Mouse (Mus musculus): Measurements from ENCODE around the gene Frem1. TPM values are rescaled to one million over a fixed set of nuclear protein-coding genes. Genes with fewer than 3 reads are reported as not detected.
A peak's percentile ranks its signal among the peaks of the same experiment; 100 is the strongest.

Gene Frem1
- polyA plus RNA-seq, 1 experiment from 2014 or later: 14.3 TPM

DNA sequence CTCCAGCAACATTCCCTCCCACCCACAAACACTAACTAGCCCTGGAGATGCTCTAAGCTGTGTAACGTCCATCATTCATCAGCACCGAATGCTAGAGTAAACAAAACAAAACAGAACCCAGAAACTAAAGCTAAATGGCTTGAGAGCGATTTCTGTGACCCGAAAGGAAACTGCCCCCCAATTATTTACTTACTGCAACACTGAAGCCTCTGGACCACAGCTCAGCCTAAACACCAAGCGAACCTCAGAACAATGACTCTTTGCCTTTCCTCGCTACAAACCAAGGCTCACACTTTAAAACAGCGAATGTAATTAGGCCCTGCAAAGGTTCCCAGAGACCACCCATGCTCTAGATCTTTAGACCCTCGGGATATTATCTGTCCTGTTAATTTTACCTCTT, 963 bp downstream of the Frem1 start:
- H3K36me3 ChIP-seq (ENCODE audit: insufficient read depth, low read length): no peaks in the 10 kb centered on the region
- ATAC-seq: no peak
- H3K27ac ChIP-seq (ENCODE audit: low read length): peak overlapping the region; percentile 78
- H3K27me3 ChIP-seq (replicated peaks; ENCODE audit: insufficient read depth, low read length): no peaks in the 10 kb centered on the region
- H3K4me2 ChIP-seq (replicated peaks; ENCODE audit: low read depth, low read length): peak overlapping the region; percentile 48
- no peak for DNase-seq (ENCODE audit: low spot score)
- no peaks in the 10 kb centered on the region for H3K9me3 ChIP-seq (ENCODE audit: low read length)
- 19% methylated on average over 8 of the region's 8 CpGs for WGBS
- 0 out of 2 replicates have a peak overlapping the region, but pooled peaks have one; percentile 42 for H3K9ac ChIP-seq (replicated peaks; ENCODE audit: low read depth)
- peak overlapping the region; percentile 33 for H3K4me3 ChIP-seq (ENCODE audit: low read depth, low read length)
- TF ChIP-seq EP300 (IDR thresholded peaks at IDR 0.05) (no peak), CTCF (IDR thresholded peaks at IDR 0.05) (no peak)
- no peaks in the 10 kb centered on the region for H3K4me1 ChIP-seq (ENCODE audit: insufficient read depth, low read depth, low read length)

DNA sequence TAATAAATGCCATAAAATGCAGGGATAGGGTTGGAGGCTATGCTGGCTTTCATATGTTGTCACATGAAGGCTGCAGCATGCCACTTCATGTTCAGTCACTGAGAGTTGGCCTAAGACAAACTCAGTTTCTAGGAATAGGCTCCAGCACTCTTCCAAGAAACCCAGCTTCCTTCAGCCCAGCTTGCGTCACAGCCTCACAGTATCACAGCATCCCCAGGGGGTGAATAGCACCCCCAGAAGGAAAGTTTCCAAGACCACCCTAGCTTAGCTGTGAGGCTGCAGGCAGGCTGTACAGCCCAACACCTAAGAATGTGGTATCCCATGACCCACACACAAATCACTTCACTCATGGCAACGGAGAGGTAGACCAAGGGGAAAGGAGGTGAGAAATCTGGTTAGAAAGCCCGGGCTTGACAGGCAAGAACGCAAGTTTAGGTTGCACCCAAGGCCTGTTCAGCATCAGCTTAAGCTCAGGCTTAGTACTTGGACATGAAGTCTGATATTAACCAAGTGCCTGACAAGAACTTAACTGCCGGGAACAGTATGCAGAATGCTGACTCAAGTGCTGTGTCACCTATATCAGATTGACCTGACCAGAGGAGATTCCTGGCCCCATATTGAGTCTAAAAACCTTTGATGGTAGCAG, 1.9 kb downstream of the Frem1 start:
- H3K4me2 ChIP-seq (replicated peaks; ENCODE audit: low read depth, low read length): peak overlapping the region; percentile 48
- peak overlapping the region; percentile 78 for H3K27ac ChIP-seq (ENCODE audit: low read length)
- no peaks in the 10 kb centered on the region for H3K27me3 ChIP-seq (replicated peaks; ENCODE audit: insufficient read depth, low read length)
- ATAC-seq: peak; percentile 57
- H3K4me1 ChIP-seq (ENCODE audit: insufficient read depth, low read depth, low read length): no peaks in the 10 kb centered on the region
- peak; percentile 69 for DNase-seq (ENCODE audit: low spot score)
- H3K9me3 ChIP-seq (ENCODE audit: low read length): no peaks in the 10 kb centered on the region
- H3K36me3 ChIP-seq (ENCODE audit: insufficient read depth, low read length): no peaks in the 10 kb centered on the region
- TF ChIP-seq EP300 (IDR thresholded peaks at IDR 0.05) (peak; percentile 41; the same call in 1 of the 2 replicates), CTCF (IDR thresholded peaks at IDR 0.05) (0 out of 2 replicates have a peak, but pooled peaks have one; percentile 7)
- peak overlapping the region; percentile 33 for H3K4me3 ChIP-seq (ENCODE audit: low read depth, low read length)
- WGBS: 49% methylated on average over 5 of the region's 5 CpGs
- H3K9ac ChIP-seq (replicated peaks; ENCODE audit: low read depth): no peak overlapping the region

DNA sequence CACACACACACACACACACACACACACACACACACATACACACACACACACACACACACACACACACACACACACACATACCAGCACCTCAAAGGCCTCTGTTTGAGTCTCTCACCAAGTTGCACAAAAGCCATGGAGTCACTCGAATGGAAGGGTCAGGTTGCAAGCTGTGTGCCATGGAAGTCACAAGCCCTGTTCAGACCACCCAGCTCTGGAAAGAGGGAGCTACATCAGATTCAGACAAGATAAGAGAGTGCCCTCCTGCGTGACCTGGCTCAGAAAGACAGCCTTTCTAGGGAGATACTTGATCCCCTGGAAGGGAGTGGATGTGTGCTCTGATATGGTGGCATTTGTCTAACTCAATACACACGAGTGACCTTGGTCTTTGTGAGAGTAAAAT, 2.9 kb downstream of the Frem1 start:
- H3K4me1 ChIP-seq (ENCODE audit: insufficient read depth, low read depth, low read length): no peaks in the 10 kb centered on the region
- no peak for TF ChIP-seq CTCF (IDR thresholded peaks at IDR 0.05)
- TF ChIP-seq EP300 (IDR thresholded peaks at IDR 0.05): no peak
- H3K27ac ChIP-seq (ENCODE audit: low read length): no peak overlapping the region
- no peaks in the 10 kb centered on the region for H3K36me3 ChIP-seq (ENCODE audit: insufficient read depth, low read length)
- 50% methylated on average over 3 of the region's 3 CpGs for WGBS
- H3K9ac ChIP-seq (replicated peaks; ENCODE audit: low read depth): no peak overlapping the region
- DNase-seq (ENCODE audit: low spot score) (no peak), ATAC-seq (no peak)
- H3K4me2 ChIP-seq (replicated peaks; ENCODE audit: low read depth, low read length): peak overlapping the region; percentile 48
- no peaks in the 10 kb centered on the region for H3K9me3 ChIP-seq (ENCODE audit: low read length)
- H3K27me3 ChIP-seq (replicated peaks; ENCODE audit: insufficient read depth, low read length): no peaks in the 10 kb centered on the region
- peak overlapping the region; percentile 33; the same call in 1 of the 2 replicates for H3K4me3 ChIP-seq (ENCODE audit: low read depth, low read length)

DNA sequence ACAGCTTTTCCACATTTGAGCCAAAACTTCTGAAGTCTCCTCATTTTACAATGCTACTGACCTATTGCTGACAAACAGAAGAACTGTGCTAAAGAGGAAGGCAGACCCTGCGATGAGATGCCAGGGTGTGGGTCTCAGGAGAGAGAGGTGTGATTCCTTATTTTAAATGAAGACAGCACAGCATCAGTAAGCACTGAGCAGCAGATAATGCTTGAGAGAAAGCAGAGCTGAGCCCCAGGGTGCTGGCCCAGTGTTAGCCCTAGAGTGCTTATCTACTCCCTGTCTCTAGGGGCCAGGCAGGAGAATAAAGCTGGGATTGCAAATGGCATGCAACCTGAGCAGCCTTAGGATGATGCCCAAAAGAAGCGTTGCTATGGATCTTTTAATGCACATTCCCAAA, 3.6 kb downstream of the Frem1 start:
- no peak overlapping the region for H3K27ac ChIP-seq (ENCODE audit: low read length)
- DNase-seq (ENCODE audit: low spot score): no peak
- H3K27me3 ChIP-seq (replicated peaks; ENCODE audit: insufficient read depth, low read length): no peaks in the 10 kb centered on the region
- H3K4me3 ChIP-seq (ENCODE audit: low read depth, low read length): no peak overlapping the region
- WGBS: 24% methylated on average over 2 of the region's 2 CpGs
- no peak overlapping the region for H3K9ac ChIP-seq (replicated peaks; ENCODE audit: low read depth)
- no peaks in the 10 kb centered on the region for H3K36me3 ChIP-seq (ENCODE audit: insufficient read depth, low read length)
- H3K4me2 ChIP-seq (replicated peaks; ENCODE audit: low read depth, low read length): peak overlapping the region; percentile 48
- TF ChIP-seq CTCF (IDR thresholded peaks at IDR 0.05) (no peak), EP300 (IDR thresholded peaks at IDR 0.05) (no peak)
- no peaks in the 10 kb centered on the region for H3K9me3 ChIP-seq (ENCODE audit: low read length)
- H3K4me1 ChIP-seq (ENCODE audit: insufficient read depth, low read depth, low read length): no peaks in the 10 kb centered on the region
- ATAC-seq: no peak

DNA sequence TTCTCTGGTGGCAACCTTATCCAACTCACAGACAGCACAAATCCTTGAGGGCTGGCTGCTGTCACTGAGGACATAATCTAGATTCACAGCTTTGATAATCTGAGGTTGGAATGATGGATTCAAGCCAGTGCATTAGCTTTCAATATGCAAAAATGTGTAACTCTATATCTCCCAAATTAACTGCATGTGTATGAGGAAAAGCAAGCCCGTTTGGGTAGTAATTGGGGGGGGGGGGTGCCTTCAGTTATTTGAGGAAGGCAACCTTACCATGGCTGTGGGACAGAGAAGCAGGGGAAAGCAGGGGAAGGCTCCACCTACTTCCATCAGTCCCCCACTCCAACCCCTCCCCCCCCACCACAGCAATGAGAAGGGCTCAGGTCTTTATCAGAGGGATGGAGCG, 5.3 kb downstream of the Frem1 start:
- 28% methylated on average over 2 of the region's 2 CpGs for WGBS
- Histone ChIP-seq H3K9me3 (ENCODE audit: low read length) (no peaks in the 10 kb centered on the region), H3K27ac (ENCODE audit: low read length) (no peak overlapping the region), H3K36me3 (ENCODE audit: insufficient read depth, low read length) (no peaks in the 10 kb centered on the region), H3K4me3 (ENCODE audit: low read depth, low read length) (no peak overlapping the region), H3K27me3 (replicated peaks; ENCODE audit: insufficient read depth, low read length) (no peaks in the 10 kb centered on the region), H3K4me2 (replicated peaks; ENCODE audit: low read depth, low read length) (no peak overlapping the region), H3K9ac (replicated peaks; ENCODE audit: low read depth) (no peak overlapping the region), H3K4me1 (ENCODE audit: insufficient read depth, low read depth, low read length) (no peaks in the 10 kb centered on the region)
- ATAC-seq: no peak
- peak; percentile 40 for DNase-seq (ENCODE audit: low spot score)
- TF ChIP-seq CTCF (IDR thresholded peaks at IDR 0.05) (no peak), EP300 (IDR thresholded peaks at IDR 0.05) (no peak)

DNA sequence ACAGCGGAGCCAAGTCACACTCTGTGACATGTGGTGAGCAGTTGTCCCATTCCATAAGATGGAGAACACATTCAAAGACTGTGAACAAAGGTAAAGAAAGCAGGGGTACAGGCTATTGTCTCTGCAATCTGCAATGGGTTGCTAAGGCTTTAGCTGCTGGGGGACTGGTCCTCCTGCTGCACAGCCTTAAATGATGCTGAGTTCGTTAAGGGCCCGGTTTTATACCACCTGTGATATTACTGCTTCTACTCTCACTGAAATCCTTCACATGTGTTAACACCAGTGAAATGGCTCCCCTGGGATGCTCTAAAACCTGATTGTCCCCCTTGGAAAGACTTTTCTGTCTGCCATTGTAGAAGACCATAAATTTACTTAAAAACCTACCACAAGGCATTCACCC, 6.1 kb downstream of the Frem1 start:
- no peaks in the 10 kb centered on the region for H3K9me3 ChIP-seq (ENCODE audit: low read length)
- H3K4me1 ChIP-seq (ENCODE audit: insufficient read depth, low read depth, low read length): no peaks in the 10 kb centered on the region
- H3K9ac ChIP-seq (replicated peaks; ENCODE audit: low read depth): no peak overlapping the region
- no peak for ATAC-seq
- no peak for TF ChIP-seq CTCF (IDR thresholded peaks at IDR 0.05)
- TF ChIP-seq EP300 (IDR thresholded peaks at IDR 0.05): no peak
- H3K4me2 ChIP-seq (replicated peaks; ENCODE audit: low read depth, low read length): no peak overlapping the region
- H3K36me3 ChIP-seq (ENCODE audit: insufficient read depth, low read length): no peaks in the 10 kb centered on the region
- H3K27ac ChIP-seq (ENCODE audit: low read length): no peak overlapping the region
- 90% methylated on average over 3 of the region's 3 CpGs for WGBS
- no peak overlapping the region for H3K4me3 ChIP-seq (ENCODE audit: low read depth, low read length)
- DNase-seq (ENCODE audit: low spot score): no peak
- no peaks in the 10 kb centered on the region for H3K27me3 ChIP-seq (replicated peaks; ENCODE audit: insufficient read depth, low read length)

Data from lung, postnatal 0 days (tissue).